Mouse (Mus musculus): Measurements from ENCODE around the gene Rps6ka1. TPM values are rescaled to one million over a fixed set of nuclear protein-coding genes. Genes with fewer than 3 reads are reported as not detected.

The Rps6ka1 gene
- polyA plus RNA-seq, 1 experiment from 2014 or later, result 39.9 TPM

GRCm38 (mm10) chr4:133841035-133841434 lies 46.6 kb downstream of the Rps6ka1 start:
- Histone ChIP-seq H3K27ac (peak overlapping the region; percentile 64), H3K27me3 (ENCODE audit: insufficient read depth, poor library complexity, severe bottlenecking) (no peaks in the 10 kb centered on the region), H3K36me3 (no peaks in the 10 kb centered on the region), H3K4me3 (no peak overlapping the region), H3K4me1 (peaks cover 5% of the 10 kb centered on the region), H3K9me3 (no peaks in the 10 kb centered on the region)
- WGBS, result 28% methylated on average over 9 of the region's 9 CpGs
- DNase-seq (ENCODE audit: low spot score), result no peak

- 89% methylated on average over 7 of the region's 7 CpGs for WGBS
- no peaks in the 10 kb centered on the region for H3K36me3 ChIP-seq
- H3K4me3 ChIP-seq, result no peak overlapping the region
- peaks cover 5% of the 10 kb centered on the region for H3K4me1 ChIP-seq
- no peaks in the 10 kb centered on the region for H3K9me3 ChIP-seq
- no peak for DNase-seq (ENCODE audit: low spot score)
- no peaks in the 10 kb centered on the region for H3K27me3 ChIP-seq (ENCODE audit: insufficient read depth, poor library complexity, severe bottlenecking)
- no peak overlapping the region for H3K27ac ChIP-seq
Measured at GRCm38 (mm10) chr4:133840501-133840900, 47.1 kb downstream of the Rps6ka1 start.

GRCm38 (mm10) chr4:133839385-133839826 lies 48.2 kb downstream of the Rps6ka1 start:
- DNase-seq (ENCODE audit: low spot score), result no peak
- no peaks in the 10 kb centered on the region for H3K9me3 ChIP-seq
- 69% methylated on average over 4 of the region's 4 CpGs for WGBS
- peaks cover 5% of the 10 kb centered on the region for H3K4me1 ChIP-seq
- H3K27me3 ChIP-seq (ENCODE audit: insufficient read depth, poor library complexity, severe bottlenecking), result no peaks in the 10 kb centered on the region
- H3K36me3 ChIP-seq, result no peaks in the 10 kb centered on the region
- no peak overlapping the region for H3K27ac ChIP-seq
- H3K4me3 ChIP-seq, result no peak overlapping the region

- no peak for DNase-seq (ENCODE audit: low spot score)
- WGBS, result 60% methylated on average over 10 of the region's 10 CpGs
- Histone ChIP-seq H3K36me3 (no peaks in the 10 kb centered on the region), H3K27me3 (ENCODE audit: insufficient read depth, poor library complexity, severe bottlenecking) (no peaks in the 10 kb centered on the region), H3K9me3 (no peaks in the 10 kb centered on the region), H3K27ac (no peak overlapping the region), H3K4me1 (peaks cover 5% of the 10 kb centered on the region), H3K4me3 (no peak overlapping the region)
Measured at GRCm38 (mm10) chr4:133836575-133836974, 51.0 kb downstream of the Rps6ka1 start.

- WGBS, result 96% methylated on average over 5 of the region's 5 CpGs
Measured at GRCm38 (mm10) chr4:133835211-133835610, 52.4 kb downstream of the Rps6ka1 start.

GRCm38 (mm10) chr4:133832945-133833874 lies 54.4 kb downstream of the Rps6ka1 start:
- DNase-seq (ENCODE audit: low spot score), result peak; percentile 86
- no peak overlapping the region for H3K4me3 ChIP-seq
- H3K27ac ChIP-seq, result no peak overlapping the region
- no peaks in the 10 kb centered on the region for H3K27me3 ChIP-seq (ENCODE audit: insufficient read depth, poor library complexity, severe bottlenecking)
- WGBS, result 56% methylated on average over 15 of the region's 15 CpGs
- H3K36me3 ChIP-seq, result no peaks in the 10 kb centered on the region
- no peaks in the 10 kb centered on the region for H3K9me3 ChIP-seq
- peaks cover 15% of the 10 kb centered on the region for H3K4me1 ChIP-seq

More at GRCm38 (mm10) chr4:133835211-133835610, 52.4 kb downstream of the Rps6ka1 start:
- Histone ChIP-seq H3K27me3 (ENCODE audit: insufficient read depth, poor library complexity, severe bottlenecking) (no peaks in the 10 kb centered on the region), H3K4me3 (no peak overlapping the region), H3K36me3 (no peaks in the 10 kb centered on the region), H3K9me3 (no peaks in the 10 kb centered on the region), H3K4me1 (no peaks in the 10 kb centered on the region), H3K27ac (no peak overlapping the region)
- no peak for DNase-seq (ENCODE audit: low spot score)

- H3K36me3 ChIP-seq, result no peaks in the 10 kb centered on the region
- no peak overlapping the region for H3K27ac ChIP-seq
- H3K27me3 ChIP-seq (ENCODE audit: insufficient read depth, poor library complexity, severe bottlenecking), result peaks cover 3% of the 10 kb centered on the region; the same call in 1 of the 2 replicates
- H3K4me1 ChIP-seq, result peaks cover 22% of the 10 kb centered on the region
- DNase-seq (ENCODE audit: low spot score), result no peak
- 92% methylated on average over 1 of the region's 1 CpGs for WGBS
- no peaks in the 10 kb centered on the region for H3K9me3 ChIP-seq
- no peak overlapping the region for H3K4me3 ChIP-seq
Measured at GRCm38 (mm10) chr4:133830453-133830852, 57.1 kb downstream of the Rps6ka1 start.

GRCm38 (mm10) chr4:133829281-133830070 lies 58.1 kb downstream of the Rps6ka1 start:
- 0 out of 2 replicates have a peak overlapping the region, but pooled peaks have one; percentile 40 for H3K4me3 ChIP-seq
- no peaks in the 10 kb centered on the region for H3K9me3 ChIP-seq
- peaks cover 3% of the 10 kb centered on the region; the same call in 1 of the 2 replicates for H3K27me3 ChIP-seq (ENCODE audit: insufficient read depth, poor library complexity, severe bottlenecking)
- DNase-seq (ENCODE audit: low spot score), result no peak
- WGBS, result 12% methylated on average over 10 of the region's 10 CpGs
- H3K4me1 ChIP-seq, result peaks cover 22% of the 10 kb centered on the region
- H3K27ac ChIP-seq, result no peak overlapping the region
- no peaks in the 10 kb centered on the region for H3K36me3 ChIP-seq

GRCm38 (mm10) chr4:133827887-133828794 lies 59.5 kb downstream of the Rps6ka1 start:
- 26% methylated on average over 25 of the region's 25 CpGs for WGBS
- Histone ChIP-seq H3K27ac (peak overlapping the region; percentile 42; the same call in 1 of the 2 replicates), H3K27me3 (ENCODE audit: insufficient read depth, poor library complexity, severe bottlenecking) (peaks cover 3% of the 10 kb centered on the region; the same call in 1 of the 2 replicates), H3K4me3 (peak overlapping the region; percentile 40), H3K4me1 (peaks cover 22% of the 10 kb centered on the region), H3K36me3 (no peaks in the 10 kb centered on the region), H3K9me3 (no peaks in the 10 kb centered on the region)
- no peak for DNase-seq (ENCODE audit: low spot score)

- Histone ChIP-seq H3K9me3 (no peaks in the 10 kb centered on the region), H3K27me3 (ENCODE audit: insufficient read depth, poor library complexity, severe bottlenecking) (peaks cover 3% of the 10 kb centered on the region; the same call in 1 of the 2 replicates), H3K36me3 (no peaks in the 10 kb centered on the region), H3K4me1 (peaks cover 22% of the 10 kb centered on the region), H3K27ac (no peak overlapping the region), H3K4me3 (no peak overlapping the region)
- 53% methylated on average over 6 of the region's 6 CpGs for WGBS
- DNase-seq (ENCODE audit: low spot score), result no peak
Measured at GRCm38 (mm10) chr4:133827354-133827753, 60.2 kb downstream of the Rps6ka1 start.

GRCm38 (mm10) chr4:133825731-133826130 lies 61.9 kb downstream of the Rps6ka1 start:
- Histone ChIP-seq H3K4me3 (no peak overlapping the region), H3K36me3 (no peaks in the 10 kb centered on the region), H3K9me3 (no peaks in the 10 kb centered on the region), H3K27ac (no peak overlapping the region), H3K4me1 (peaks cover 28% of the 10 kb centered on the region), H3K27me3 (ENCODE audit: insufficient read depth, poor library complexity, severe bottlenecking) (peaks cover 3% of the 10 kb centered on the region; the same call in 1 of the 2 replicates)
- no peak for DNase-seq (ENCODE audit: low spot score)
- WGBS, result 58% methylated on average over 3 of the region's 3 CpGs

All from heart, embryonic 10.5 days (tissue).